Mouse (Mus musculus): ENCODE results near the gene Btbd35f8. TPM values are rescaled to one million over a fixed set of nuclear protein-coding genes. Genes with fewer than 3 reads are reported as not detected.

The Btbd35f8 gene
- total RNA-seq (2023) = not detected

DNA sequence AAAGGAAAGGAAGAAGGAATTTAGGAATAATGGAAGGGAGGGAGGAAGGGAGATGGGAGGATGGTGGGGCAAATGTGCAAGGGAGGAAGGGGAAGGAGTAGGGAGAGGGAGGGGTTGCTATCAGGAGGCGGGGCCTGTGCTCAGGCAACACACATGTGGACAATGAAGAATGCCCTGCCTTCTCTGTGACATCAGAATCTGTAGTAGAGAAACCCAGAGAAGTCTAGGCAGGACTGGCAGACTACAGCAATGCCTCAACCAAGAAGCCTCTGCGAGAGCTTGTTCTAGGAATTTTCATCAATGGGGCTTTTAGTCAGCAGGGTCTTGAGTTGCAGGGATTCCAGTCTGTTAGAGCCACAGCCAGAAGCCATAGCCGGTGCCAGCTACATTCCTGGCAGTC lies at the start of gene Btbd35f8:
TSS of gene Btbd35f8 (plus strand) at position 301 of the 400 bp plus-strand sequence.

Other genes with a start within 250 kb of the Btbd35f8 start
- gene Spin2g, start 211.8 kb upstream of the Btbd35f8 start, total RNA-seq (2023) = not detected